Mouse (Mus musculus): ENCODE results near the gene Mpped2. TPM values are rescaled to one million over a fixed set of nuclear protein-coding genes. Genes with fewer than 3 reads are reported as not detected.

Mpped2 gene
- polyA plus RNA-seq, 1 experiment: 1.1 TPM

DNA sequence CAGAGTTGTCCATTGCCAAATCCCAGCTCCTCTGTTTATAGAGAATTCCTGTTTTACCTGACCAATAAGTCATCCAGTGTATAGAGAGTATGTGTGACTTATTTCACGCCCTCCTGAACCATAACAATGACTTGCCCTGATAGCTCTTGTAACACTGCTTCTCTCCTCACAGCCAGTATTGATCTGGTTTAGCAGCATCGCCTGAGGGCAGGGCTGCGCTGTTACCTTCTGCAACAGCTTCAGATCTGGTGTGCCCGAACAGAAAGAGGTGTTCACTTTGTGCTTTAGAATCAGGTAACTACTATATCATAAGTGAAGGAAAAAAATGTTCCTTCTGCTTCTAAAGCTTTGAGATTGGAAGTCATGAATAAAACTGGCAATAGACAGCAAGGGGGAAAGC is 133.7 kb downstream of the Mpped2 start:
- no peaks in the 10 kb centered on the region for H3K4me1 ChIP-seq (replicated peaks; ENCODE audit: control insufficient read depth, insufficient read depth, low read length)
- H3K27ac ChIP-seq (ENCODE audit: control insufficient read depth, insufficient read depth, low read length): no peak overlapping the region
- H3K27me3 ChIP-seq (ENCODE audit: control insufficient read depth, insufficient read depth, low read length): no peaks in the 10 kb centered on the region
- no peaks in the 10 kb centered on the region for H3K36me3 ChIP-seq (ENCODE audit: control insufficient read depth, insufficient read depth, low read length)
- no peak for TF ChIP-seq CTCF (IDR thresholded peaks at IDR 0.05; ENCODE audit: borderline replicate concordance, control insufficient read depth, extremely low read depth, insufficient read depth, low read length, poor library complexity)
- DNase-seq: no peak
- 95% methylated on average over 4 of the region's 4 CpGs for WGBS
- no peak overlapping the region for H3K4me3 ChIP-seq (ENCODE audit: control insufficient read depth, insufficient read depth, low read length)

DNA sequence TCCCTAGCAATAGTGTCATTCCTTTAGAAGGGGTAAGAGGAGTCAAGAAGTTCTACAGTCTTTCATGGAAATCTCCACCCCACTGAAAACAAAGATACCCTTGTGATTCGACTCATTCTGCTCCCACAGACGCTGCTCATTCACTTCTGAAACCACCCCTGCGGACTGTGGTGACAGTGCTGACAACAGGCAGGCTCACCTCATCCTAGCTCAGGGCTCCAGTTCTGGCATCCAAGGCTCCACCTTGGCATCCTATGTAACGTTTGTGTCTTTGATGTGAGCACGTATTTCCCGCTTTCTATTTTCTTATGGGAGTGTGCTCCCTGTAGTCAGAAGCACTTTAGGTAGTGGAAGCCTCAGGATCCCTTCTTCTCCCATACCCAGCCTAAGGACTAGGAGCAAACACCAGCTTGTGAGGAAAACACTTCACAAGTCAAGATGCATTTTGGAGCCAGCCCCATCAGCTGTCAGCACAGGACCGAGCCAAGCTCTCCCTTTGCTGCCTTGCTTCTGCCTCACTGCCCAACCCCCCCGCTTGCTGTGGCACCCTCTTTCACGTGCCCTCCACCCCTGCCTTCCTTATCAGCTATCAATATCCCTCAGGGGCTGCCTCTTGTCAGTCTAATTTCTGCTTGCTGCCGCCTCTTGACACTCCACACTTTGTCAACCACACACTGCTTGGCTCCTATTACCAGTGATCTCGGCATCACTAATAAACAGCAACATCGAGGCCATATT is 135.7 kb downstream of the Mpped2 start:
- H3K27ac ChIP-seq (ENCODE audit: control insufficient read depth, insufficient read depth, low read length): no peak overlapping the region
- no peaks in the 10 kb centered on the region for H3K27me3 ChIP-seq (ENCODE audit: control insufficient read depth, insufficient read depth, low read length)
- DNase-seq: no peak
- no peaks in the 10 kb centered on the region for H3K36me3 ChIP-seq (ENCODE audit: control insufficient read depth, insufficient read depth, low read length)
- H3K4me1 ChIP-seq (replicated peaks; ENCODE audit: control insufficient read depth, insufficient read depth, low read length): no peaks in the 10 kb centered on the region
- TF ChIP-seq CTCF (IDR thresholded peaks at IDR 0.05; ENCODE audit: borderline replicate concordance, control insufficient read depth, extremely low read depth, insufficient read depth, low read length, poor library complexity) (no peak), POLR2A (IDR thresholded peaks at IDR 0.05; ENCODE audit: control insufficient read depth, extremely low read depth, insufficient read depth, low read length, poor library complexity) (no peak)
- 93% methylated on average over 12 of the region's 12 CpGs for WGBS
- H3K4me3 ChIP-seq (ENCODE audit: control insufficient read depth, insufficient read depth, low read length): no peak overlapping the region

DNA sequence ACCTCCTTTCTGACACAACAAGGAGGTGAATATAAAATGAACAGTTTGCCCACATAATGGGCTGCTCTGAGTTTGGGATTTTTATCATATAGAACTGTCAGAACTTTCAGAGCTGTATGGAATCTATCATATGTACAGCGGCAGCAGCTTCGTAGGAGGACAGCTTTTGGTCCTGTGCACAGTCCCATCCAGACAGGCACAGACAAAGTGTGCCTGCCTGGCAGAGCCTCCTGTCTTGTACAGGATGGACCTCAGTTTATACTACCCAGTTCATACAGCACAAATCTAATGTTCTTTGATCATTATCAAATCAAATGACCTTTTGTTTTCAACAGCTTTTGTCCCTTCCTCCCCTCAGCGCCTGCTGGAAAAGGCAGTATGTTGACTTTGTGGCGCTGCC is 136.4 kb downstream of the Mpped2 start:
- H3K36me3 ChIP-seq (ENCODE audit: control insufficient read depth, insufficient read depth, low read length): no peaks in the 10 kb centered on the region
- no peak overlapping the region for H3K27ac ChIP-seq (ENCODE audit: control insufficient read depth, insufficient read depth, low read length)
- H3K4me1 ChIP-seq (replicated peaks; ENCODE audit: control insufficient read depth, insufficient read depth, low read length): no peaks in the 10 kb centered on the region
- TF ChIP-seq POLR2A (IDR thresholded peaks at IDR 0.05; ENCODE audit: control insufficient read depth, extremely low read depth, insufficient read depth, low read length, poor library complexity) (no peak), CTCF (IDR thresholded peaks at IDR 0.05; ENCODE audit: borderline replicate concordance, control insufficient read depth, extremely low read depth, insufficient read depth, low read length, poor library complexity) (no peak)
- no peak overlapping the region for H3K4me3 ChIP-seq (ENCODE audit: control insufficient read depth, insufficient read depth, low read length)
- no peaks in the 10 kb centered on the region for H3K27me3 ChIP-seq (ENCODE audit: control insufficient read depth, insufficient read depth, low read length)
- no peak for DNase-seq
- WGBS: 98% methylated on average over 4 of the region's 4 CpGs

DNA sequence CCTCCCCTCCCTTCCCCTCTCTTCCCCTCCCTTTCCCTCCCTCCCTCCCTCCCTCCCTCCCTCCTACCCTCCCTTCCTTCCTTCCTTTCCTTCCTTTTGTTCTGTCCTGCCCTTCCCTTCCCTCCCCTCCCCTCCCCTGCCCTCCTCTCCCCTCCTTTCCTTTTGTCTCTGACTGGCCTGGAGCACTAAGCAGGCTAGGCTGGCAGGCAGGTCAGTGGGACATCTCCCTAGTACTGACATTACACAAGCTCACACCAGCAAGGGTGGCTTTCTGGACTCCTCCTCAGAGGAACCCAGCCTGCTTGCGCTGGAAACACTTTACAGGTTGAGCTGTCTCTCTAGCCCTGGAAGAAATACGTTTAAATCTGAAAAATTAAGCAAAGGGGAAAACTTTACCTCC is 139.5 kb downstream of the Mpped2 start:
- H3K27me3 ChIP-seq (ENCODE audit: control insufficient read depth, insufficient read depth, low read length): no peaks in the 10 kb centered on the region

DNA sequence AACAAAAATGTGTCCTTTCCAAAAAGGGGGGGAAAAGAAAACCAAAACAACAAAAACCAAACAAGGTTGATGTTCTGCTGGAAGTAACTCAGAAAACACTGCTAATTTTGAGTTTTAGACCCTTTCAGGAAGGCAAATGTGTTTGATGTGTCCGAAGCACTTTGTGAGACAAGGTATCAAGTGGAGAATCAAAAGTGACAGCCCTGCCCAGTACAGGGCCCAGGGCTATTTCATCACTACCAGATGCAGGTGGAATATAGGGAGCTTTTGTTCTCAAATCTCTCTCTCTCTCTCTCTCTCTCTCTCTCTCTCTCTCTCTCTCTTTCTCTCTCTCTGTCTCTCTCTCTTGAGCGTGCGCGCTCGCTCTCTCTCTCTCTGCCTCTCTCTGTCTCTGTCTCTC is 140.1 kb downstream of the Mpped2 start:
- no peaks in the 10 kb centered on the region for H3K27me3 ChIP-seq (ENCODE audit: control insufficient read depth, insufficient read depth, low read length)
- no peak overlapping the region for H3K4me3 ChIP-seq (ENCODE audit: control insufficient read depth, insufficient read depth, low read length)
- H3K27ac ChIP-seq (ENCODE audit: control insufficient read depth, insufficient read depth, low read length): no peak overlapping the region
- over 99% methylated on average over 5 of the region's 5 CpGs for WGBS
- no peaks in the 10 kb centered on the region for H3K4me1 ChIP-seq (replicated peaks; ENCODE audit: control insufficient read depth, insufficient read depth, low read length)
- no peak for TF ChIP-seq CTCF (IDR thresholded peaks at IDR 0.05; ENCODE audit: borderline replicate concordance, control insufficient read depth, extremely low read depth, insufficient read depth, low read length, poor library complexity)
- H3K36me3 ChIP-seq (ENCODE audit: control insufficient read depth, insufficient read depth, low read length): no peaks in the 10 kb centered on the region
- no peak for DNase-seq

More for the DNA sequence above, 139.5 kb downstream of the Mpped2 start:
- no peak overlapping the region for H3K4me3 ChIP-seq (ENCODE audit: control insufficient read depth, insufficient read depth, low read length)
- TF ChIP-seq POLR2A (IDR thresholded peaks at IDR 0.05; ENCODE audit: control insufficient read depth, extremely low read depth, insufficient read depth, low read length, poor library complexity) (no peak), CTCF (IDR thresholded peaks at IDR 0.05; ENCODE audit: borderline replicate concordance, control insufficient read depth, extremely low read depth, insufficient read depth, low read length, poor library complexity) (no peak)
- no peaks in the 10 kb centered on the region for H3K4me1 ChIP-seq (replicated peaks; ENCODE audit: control insufficient read depth, insufficient read depth, low read length)
- DNase-seq: no peak
- no peak overlapping the region for H3K27ac ChIP-seq (ENCODE audit: control insufficient read depth, insufficient read depth, low read length)
- H3K36me3 ChIP-seq (ENCODE audit: control insufficient read depth, insufficient read depth, low read length): no peaks in the 10 kb centered on the region
- WGBS: 87% methylated on average over 2 of the region's 2 CpGs

DNA sequence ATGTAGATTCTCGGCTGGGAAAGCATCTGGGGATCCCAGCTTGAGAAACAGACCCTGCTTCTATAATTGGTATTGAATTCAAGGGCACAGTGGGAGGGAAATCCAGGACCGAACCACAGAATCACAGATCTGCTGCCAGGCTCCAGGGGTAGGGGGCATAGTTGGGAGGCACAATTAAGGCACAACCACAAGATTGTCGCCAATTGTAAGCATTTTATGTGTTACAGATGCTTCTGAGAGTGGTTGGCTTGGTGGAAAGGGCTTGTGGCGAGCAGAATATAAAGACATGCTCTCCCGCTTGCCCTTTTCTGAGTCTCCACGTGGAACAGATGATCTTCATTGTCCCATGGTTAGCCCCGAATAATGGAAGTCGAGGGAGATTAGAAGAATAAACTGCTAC is 142.3 kb downstream of the Mpped2 start:
- WGBS: 89% methylated on average over 8 of the region's 8 CpGs
- no peak for TF ChIP-seq CTCF (IDR thresholded peaks at IDR 0.05; ENCODE audit: borderline replicate concordance, control insufficient read depth, extremely low read depth, insufficient read depth, low read length, poor library complexity)
- TF ChIP-seq POLR2A (IDR thresholded peaks at IDR 0.05; ENCODE audit: control insufficient read depth, extremely low read depth, insufficient read depth, low read length, poor library complexity): no peak
- no peak overlapping the region for H3K27ac ChIP-seq (ENCODE audit: control insufficient read depth, insufficient read depth, low read length)
- H3K27me3 ChIP-seq (ENCODE audit: control insufficient read depth, insufficient read depth, low read length): no peaks in the 10 kb centered on the region
- no peaks in the 10 kb centered on the region for H3K4me1 ChIP-seq (replicated peaks; ENCODE audit: control insufficient read depth, insufficient read depth, low read length)
- no peak for DNase-seq
- H3K4me3 ChIP-seq (ENCODE audit: control insufficient read depth, insufficient read depth, low read length): no peak overlapping the region
- no peaks in the 10 kb centered on the region for H3K36me3 ChIP-seq (ENCODE audit: control insufficient read depth, insufficient read depth, low read length)

DNA sequence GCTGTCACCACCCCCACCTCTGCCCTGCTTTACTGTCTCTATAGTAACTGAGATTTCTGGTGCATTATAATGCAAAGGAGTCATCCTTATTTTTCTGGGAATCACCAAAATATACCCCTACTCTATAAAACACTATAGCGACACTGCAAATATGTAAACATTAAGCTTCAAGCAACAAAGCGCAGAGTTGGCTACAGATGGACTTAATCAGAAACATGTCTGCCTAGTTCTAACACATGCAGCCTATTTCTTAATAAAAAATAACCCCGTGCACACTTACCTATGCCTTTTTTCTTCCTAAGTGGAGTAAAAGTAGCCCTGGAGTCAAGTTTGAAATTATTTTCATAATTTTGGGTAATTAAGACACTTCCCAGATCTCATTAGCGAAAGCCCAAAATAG is 144.2 kb downstream of the Mpped2 start:
- Histone ChIP-seq H3K27me3 (ENCODE audit: control insufficient read depth, insufficient read depth, low read length) (no peaks in the 10 kb centered on the region), H3K36me3 (ENCODE audit: control insufficient read depth, insufficient read depth, low read length) (no peaks in the 10 kb centered on the region), H3K4me1 (replicated peaks; ENCODE audit: control insufficient read depth, insufficient read depth, low read length) (no peaks in the 10 kb centered on the region), H3K27ac (ENCODE audit: control insufficient read depth, insufficient read depth, low read length) (no peak overlapping the region), H3K4me3 (ENCODE audit: control insufficient read depth, insufficient read depth, low read length) (no peak overlapping the region)
- no peak for DNase-seq
- TF ChIP-seq CTCF (IDR thresholded peaks at IDR 0.05; ENCODE audit: borderline replicate concordance, control insufficient read depth, extremely low read depth, insufficient read depth, low read length, poor library complexity) (no peak), POLR2A (IDR thresholded peaks at IDR 0.05; ENCODE audit: control insufficient read depth, extremely low read depth, insufficient read depth, low read length, poor library complexity) (no peak)
- WGBS: 94% methylated on average over 4 of the region's 4 CpGs

Measured in thymus, adult 2 months (tissue).